Mouse (Mus musculus) G1E (cell line): ENCODE results near the gene Fam155a.

Experiments used
- CTCF ChIP-seq: IDR thresholded peaks from 2 replicates; pipeline ENCODE4 v1.5.1; 2012; ENCODE audit warnings: low read depth, low read length, inconsistent platforms, mixed read lengths
- GATA1 ChIP-seq: IDR thresholded peaks from 2 replicates; pipeline ENCODE4 v1.6.1; 2012; ENCODE audit warnings: borderline replicate concordance, low read length, inconsistent platforms, mixed read lengths
- GATA2 ChIP-seq: IDR thresholded peaks from 2 replicates; pipeline ENCODE4 v1.6.1; 2012; ENCODE audit warnings: low read depth, low read length, inconsistent platforms, borderline replicate concordance
- POLR2AphosphoS5 ChIP-seq: IDR thresholded peaks from 2 replicates; pipeline ENCODE4 v1.6.1; 2012; ENCODE audit warnings: low read depth, low read length, inconsistent platforms; ENCODE audit not compliant: insufficient replicate concordance
- TAL1 ChIP-seq: conservative IDR thresholded peaks from 2 replicates; pipeline ENCODE4 v1.6.1; 2012; ENCODE audit warnings: low read depth, low read length, inconsistent platforms, mixed read lengths

- TF ChIP-seq CTCF (no peak), POLR2AphosphoS5 (no peak), GATA1 (no peak), TAL1 (no peak), GATA2 (no peak)
Observed at GRCm38 (mm10) chr8:9776818-9777217, 5.9 kb upstream of the Fam155a start.
